Mouse (Mus musculus) frontal cortex, postnatal 25 days (tissue): ENCODE data around the gene Gm6020.
"Not testable (repeated sequence)": the region's sequence is repeated elsewhere in the genome, so short reads cannot be mapped to it uniquely, and the experiment has no call there.

Experiments
- DNase-seq, 2 experiments: peaks; one replicate each; pipeline ENCODE4 v3.0.0; 2022; ENCODE audit warnings: low spot score in 2 of 2

Gene Gm6020

GRCm38 (mm10) chr19:61183590-61183989 is at the start of gene Gm6020:
Gene Gm6020, plus strand, starts transcription at chr19:61183890.
- not testable (repeated sequence) for DNase-seq

- DNase-seq, result no peak
Measured at GRCm38 (mm10) chr19:61138655-61139054, 45.0 kb upstream of the Gm6020 start.

GRCm38 (mm10) chr19:61140342-61141206 is 43.1 kb upstream of the Gm6020 start, which contains the start of gene Zfp950:
Gene Zfp950, minus strand, starts transcription at chr19:61140840.
- DNase-seq, result peak; percentile 55 to 70

- DNase-seq, result no peak
Measured at GRCm38 (mm10) chr19:61141299-61141698, 42.4 kb upstream of the Gm6020 start.

DNA sequence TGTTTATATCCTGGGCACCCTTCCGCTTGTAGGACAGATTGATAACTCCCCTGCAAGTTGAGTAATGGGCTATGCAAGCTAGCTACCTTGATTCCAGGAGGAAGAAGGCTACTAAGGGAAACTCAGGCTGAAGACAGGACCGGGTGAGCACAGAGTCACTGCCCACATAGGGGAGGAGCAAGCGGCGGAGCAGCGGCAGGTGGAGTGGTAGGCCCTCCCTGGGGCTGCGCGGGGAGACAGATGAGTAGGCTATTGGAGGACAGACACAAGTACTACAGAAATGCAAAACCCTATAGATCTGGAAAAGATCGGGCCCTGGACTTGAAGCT is 32.4 kb upstream of the Gm6020 start:
- DNase-seq, result no peak

GRCm38 (mm10) chr19:61151701-61152420 is 31.8 kb upstream of the Gm6020 start:
- DNase-seq, result no peak

DNA sequence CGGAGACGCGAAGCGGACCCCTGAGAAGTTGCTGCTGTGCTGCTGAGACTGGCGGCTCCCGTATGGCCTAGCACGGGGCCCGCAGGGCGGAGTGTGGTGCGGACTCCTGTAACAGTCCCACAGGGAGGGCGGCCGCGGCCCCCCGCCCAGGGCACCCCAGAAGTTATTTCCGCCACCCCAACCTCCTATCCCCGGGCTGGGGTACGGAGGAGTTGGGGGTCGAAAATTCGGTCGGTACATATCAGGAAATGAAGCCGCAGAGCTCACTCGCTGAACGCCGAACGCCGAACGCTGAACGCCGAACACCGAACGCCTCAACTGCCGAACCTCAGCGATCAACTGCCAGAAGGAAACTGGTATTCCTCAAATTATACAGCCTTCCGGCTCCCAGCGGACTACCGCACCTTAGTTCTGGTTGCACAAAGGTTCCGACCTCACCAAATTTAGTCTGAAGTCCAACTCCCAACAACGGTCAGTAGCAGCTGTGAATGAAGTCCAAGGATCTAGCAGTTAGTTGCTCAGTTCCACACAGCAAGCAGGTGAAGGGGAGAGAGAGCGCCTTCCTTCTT is 7.8 kb upstream of the Gm6020 start, which contains the start of gene Gm7102:
Gene Gm7102 (minus strand): TSS at position 554 of the 569 bp plus-strand sequence.
- DNase-seq, result no peak

DNA sequence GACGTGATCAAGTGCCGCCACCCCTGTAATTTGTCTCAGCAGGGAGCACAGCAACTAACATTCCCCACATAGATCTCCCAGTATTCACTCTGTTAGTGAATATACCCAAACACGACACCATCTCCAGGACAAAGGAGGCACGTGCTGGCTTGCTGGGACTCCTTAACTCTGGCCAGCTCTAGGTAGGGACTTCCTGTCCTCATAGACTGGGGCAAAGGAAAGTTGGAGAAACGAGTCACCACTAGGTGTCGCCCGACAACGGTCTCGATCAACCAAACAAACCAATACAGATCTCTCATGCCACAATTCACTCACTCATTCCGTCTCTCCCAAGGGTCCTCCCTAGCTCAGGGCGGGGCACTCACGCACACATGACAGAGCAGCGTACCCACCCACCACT is 15.6 kb downstream of the Gm6020 start:
- peak; percentile 80 to 86 for DNase-seq

GRCm38 (mm10) chr19:61199836-61200235 is 16.1 kb downstream of the Gm6020 start:
- DNase-seq, result peak in 1 of 2 experiments; percentile 7

DNA sequence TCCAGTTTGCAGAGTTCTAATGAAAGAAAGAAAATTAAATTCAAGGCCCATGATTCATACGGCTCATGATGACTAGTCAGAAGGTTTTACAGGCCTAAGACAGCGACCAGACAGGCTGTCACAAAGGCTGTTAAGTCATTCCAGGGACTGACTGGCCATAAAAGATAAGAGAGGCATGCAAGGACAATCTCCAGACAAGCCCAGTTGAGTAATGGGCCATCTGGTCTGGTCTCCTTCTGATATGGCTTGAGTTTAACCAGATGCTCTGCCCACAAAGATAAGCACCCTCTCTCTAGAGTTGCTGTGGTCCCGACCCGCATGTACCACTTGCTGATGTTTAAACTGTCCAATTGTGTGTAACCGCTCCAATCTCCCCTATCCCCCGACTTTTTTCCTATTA is 23.8 kb downstream of the Gm6020 start:
- DNase-seq, result not testable (repeated sequence)

DNA sequence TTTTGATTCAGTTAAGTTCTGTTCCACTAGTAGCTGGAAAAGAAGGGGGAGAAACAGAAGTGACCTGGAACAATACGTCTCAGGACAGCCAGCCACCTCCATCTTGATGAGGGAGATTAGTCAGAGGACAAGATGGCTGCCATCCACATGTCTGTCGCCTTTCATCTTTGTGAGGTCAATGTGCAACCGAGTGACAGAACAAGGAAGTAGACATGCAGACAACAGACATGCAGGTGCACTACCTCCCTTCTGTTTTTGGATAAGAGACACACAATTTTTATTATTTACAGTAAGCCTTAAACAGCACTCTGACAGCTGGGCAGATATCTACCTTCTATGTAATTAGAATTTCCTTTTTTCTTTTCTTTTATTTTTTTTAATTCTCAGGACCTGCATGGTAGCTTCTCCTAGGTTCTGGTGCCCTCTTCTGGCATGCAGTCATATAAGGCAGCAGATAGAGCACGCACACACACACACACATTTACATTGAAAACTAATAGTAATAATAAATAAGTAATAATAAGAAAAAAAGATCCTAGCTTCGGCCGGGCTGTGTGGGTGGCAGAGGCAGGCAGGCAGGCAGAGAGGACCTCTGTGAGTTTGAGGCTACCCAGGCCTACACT is 40.1 kb downstream of the Gm6020 start:
- DNase-seq, result no peak

- no peak for DNase-seq
Measured at GRCm38 (mm10) chr19:61224678-61225525, 41.2 kb downstream of the Gm6020 start.

DNA sequence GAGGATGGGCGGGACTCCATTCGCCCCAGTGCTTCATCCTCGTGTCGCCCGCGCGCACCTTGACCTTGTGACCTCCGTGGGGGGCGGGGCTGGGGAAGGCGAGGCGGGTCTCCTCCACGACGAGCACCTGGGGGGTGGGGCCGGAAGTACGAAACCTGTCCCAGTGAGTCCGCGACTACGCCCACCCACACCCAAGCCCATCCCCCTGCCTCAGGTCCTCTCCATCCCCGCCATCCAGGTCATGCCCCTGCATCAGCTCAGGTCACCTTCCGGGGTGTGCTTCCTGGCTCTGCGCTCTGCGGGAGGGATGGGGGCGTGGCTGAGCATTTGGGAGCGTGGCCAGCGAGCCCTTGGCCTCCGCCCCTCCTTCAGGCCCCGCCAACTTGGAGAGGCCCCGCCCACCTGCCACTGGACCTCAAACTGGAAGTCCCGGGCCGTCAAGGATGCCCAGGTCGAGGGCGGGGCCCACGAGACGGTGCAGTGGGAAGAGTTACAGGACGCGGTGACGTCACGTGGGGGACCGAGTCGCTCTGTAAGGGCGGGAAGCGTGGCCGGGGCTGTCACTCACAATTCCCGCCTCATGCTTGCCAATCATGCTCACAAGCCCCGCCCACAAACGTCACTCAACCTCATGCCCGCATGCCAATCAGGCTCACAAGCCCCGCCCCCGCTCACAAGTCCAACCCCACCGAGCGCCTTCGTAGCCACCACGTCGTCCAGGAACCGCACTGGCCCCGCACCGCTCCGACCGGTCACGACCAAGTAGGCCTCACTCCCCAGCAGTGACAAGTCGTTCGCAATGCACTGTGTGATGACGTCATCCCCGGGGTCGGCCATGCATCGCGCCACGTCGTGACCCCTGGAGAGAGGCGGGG is 42.1 kb downstream of the Gm6020 start:
- DNase-seq, result peak; percentile 35 to 74

GRCm38 (mm10) chr19:61226401-61226927 is 42.8 kb downstream of the Gm6020 start:
- peak in 1 of 2 experiments; percentile 81 for DNase-seq

DNA sequence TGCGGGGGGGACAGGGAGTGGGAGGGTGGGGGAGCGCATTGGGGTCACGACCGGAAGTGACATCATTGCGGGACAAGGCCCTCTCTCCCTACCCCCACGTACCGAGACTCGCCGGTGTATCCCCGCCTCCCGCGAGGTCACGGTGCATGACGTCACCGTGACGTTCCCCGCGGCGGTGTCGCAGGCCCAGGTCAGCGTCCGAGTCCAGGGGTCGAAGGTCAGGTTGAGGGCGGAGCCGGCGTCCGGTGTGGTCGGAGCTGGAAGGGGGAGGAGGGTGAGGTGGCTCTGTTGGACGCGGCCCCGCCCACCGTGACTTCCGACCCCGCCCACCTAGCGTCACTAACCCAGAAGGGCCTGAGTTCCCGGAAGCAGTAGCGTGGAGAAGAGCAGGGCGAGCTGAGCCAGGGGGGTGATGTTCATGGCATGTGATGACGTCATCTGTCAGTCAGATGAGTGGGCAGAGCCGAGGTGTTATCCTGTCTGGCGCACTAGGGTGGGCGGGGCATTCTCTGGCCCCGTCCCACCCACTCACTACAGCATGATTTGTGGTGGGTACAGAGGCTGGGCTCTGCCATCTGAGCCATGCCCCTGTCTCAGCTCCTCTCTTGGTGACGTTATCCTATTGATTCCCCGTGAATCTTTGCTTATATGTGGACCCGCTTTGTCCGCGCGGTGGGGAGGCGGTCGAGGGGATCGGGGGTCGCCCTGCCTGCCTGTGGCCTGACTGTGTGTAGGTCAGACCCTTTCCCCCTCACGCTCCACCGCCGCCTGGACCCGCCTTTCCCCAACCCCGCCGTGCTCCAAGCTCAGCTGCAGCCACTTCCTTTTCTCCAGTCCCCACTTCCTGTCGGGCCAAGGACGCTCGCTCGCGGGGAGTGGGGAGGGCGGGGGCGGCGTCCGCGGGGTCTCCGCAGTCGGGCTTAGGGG is 43.5 kb downstream of the Gm6020 start:
- peak; percentile 76 to 82 for DNase-seq

DNA sequence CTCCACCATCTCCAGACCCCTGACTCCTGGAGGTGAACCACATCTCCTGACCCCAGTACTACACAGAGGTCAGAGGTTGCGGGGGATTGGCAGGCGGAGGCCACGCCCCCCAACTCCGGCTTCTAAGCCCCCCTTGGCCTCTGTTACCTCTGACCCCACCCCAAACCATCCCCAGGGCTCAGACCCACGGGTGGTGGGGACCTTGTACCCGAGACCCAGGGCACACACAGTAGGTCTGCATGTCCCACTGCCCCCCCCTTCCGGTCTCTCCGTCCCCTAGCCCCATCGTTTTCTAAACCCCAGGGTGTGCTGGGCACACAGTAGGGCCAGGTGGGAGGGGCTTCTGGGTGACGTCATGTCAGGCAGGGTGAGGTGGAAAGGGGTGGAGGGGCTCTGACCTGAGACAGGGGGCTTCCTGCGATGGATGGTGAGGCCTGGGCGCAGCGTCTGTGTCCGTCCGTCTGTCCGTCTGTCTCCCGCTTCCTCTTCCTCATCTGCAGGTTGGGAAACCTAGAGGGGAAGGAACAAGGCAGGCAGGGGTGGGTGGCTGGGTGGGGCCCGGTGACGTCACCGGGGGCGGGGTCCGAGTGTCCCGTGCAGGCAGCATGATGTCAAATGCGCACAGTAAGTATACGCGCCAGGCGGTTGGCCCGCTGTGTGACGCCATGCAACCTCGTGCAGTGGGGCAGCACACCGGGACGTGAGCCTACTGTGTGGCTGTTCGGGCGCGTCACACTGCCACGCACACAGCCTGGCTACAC is 44.4 kb downstream of the Gm6020 start, which contains the start of gene Csf2ra:
Gene Csf2ra (minus strand): TSS at position 489 of the 761 bp plus-strand sequence.
- DNase-seq, result no peak
